Mouse (Mus musculus) kidney, embryonic 14.5 days (tissue): ENCODE data around the gene Otop2. TPM values are rescaled to one million over a fixed set of nuclear protein-coding genes. Genes with fewer than 3 reads are reported as not detected.
A peak's percentile ranks its signal among the peaks of the same experiment; 100 is the strongest.

ENCODE experiments used
- ATAC-seq: fragments of 200-750 bp; cut with Nextera tagmentation; 2 replicates; pipeline ENCODE4 v1.8.0; 2017; ENCODE audit warnings: moderate number of reproducible peaks, mild to moderate bottlenecking, moderate TSS enrichment, moderate library complexity; ENCODE audit not compliant: low FRiP score, low TSS enrichment
- H3K27ac ChIP-seq: fragments of 300-500 bp; sonication (generic); 2 replicates; pipeline ENCODE4 v1.5.1; 2014; ENCODE audit warnings: low read depth, mild to moderate bottlenecking, low read length, moderate library complexity, mixed read lengths
- H3K27me3 ChIP-seq: fragments of 300-500 bp; sonication (generic); 2 replicates; pipeline ENCODE4 v1.6.1; 2014; ENCODE audit warnings: mild to moderate bottlenecking, low read length; ENCODE audit not compliant: control insufficient read depth, insufficient read depth
- H3K36me3 ChIP-seq: fragments of 300-500 bp; sonication (generic); 2 replicates; pipeline ENCODE4 v1.6.1; 2014; ENCODE audit warnings: low read length, mixed read lengths; ENCODE audit not compliant: control insufficient read depth, insufficient read depth
- H3K4me1 ChIP-seq: fragments of 300-500 bp; sonication (generic); 2 replicates; pipeline ENCODE4 v1.6.1; 2014; ENCODE audit warnings: low read length, mixed read lengths; ENCODE audit not compliant: control insufficient read depth, insufficient read depth
- H3K4me2 ChIP-seq: fragments of 300-500 bp; sonication (generic); replicated peaks from 2 replicates; pipeline ENCODE4 v1.6.1; 2014; ENCODE audit warnings: low read depth, mild to moderate bottlenecking, low read length
- H3K4me3 ChIP-seq: fragments of 300-500 bp; sonication (generic); 2 replicates; pipeline ENCODE4 v1.5.1; 2014; ENCODE audit warnings: mild to moderate bottlenecking, low read length
- H3K9ac ChIP-seq: fragments of 300-500 bp; sonication (generic); 2 replicates; pipeline ENCODE4 v1.6.1; 2014; ENCODE audit warnings: low read depth, mild to moderate bottlenecking, low read length, moderate library complexity
- H3K9me3 ChIP-seq: fragments of 300-500 bp; sonication (generic); 2 replicates; pipeline ENCODE4 v1.6.1; 2016; ENCODE audit warnings: low read length; ENCODE audit not compliant: control insufficient read depth
- WGBS: fragments of 180-500 bp; shearing (Covaris S2); extraction: QIAGEN DNeasy Blood & Tissue Kit; methylation state at CpG from one replicate; pipeline ENCODE4 v1.1.7; 2014; 5-methylcytosine and 5-hydroxymethylcytosine counted together
- polyA plus RNA-seq: library from polyadenylated mRNA; unstranded; fragments of >200 nt; fragmentation: Nextera tagmentation; extraction: Ambion mirVana; gene quantifications from 2 replicates; pipeline ENCODE4 v1.2.1, GENCODE M21; 2014

Otop2 gene
- polyA plus RNA-seq, 1 experiment from 2014 or later: 0.15 TPM

GRCm38 (mm10) chr11:115303167-115303566 lies 3.8 kb upstream of the Otop2 start:
- Histone ChIP-seq H3K9ac (no peak overlapping the region), H3K36me3 (no peaks in the 10 kb centered on the region), H3K27ac (no peak overlapping the region), H3K27me3 (peaks cover 2% of the 10 kb centered on the region; the same call in 1 of the 2 replicates), H3K4me3 (no peak overlapping the region), H3K9me3 (no peaks in the 10 kb centered on the region), H3K4me1 (0 out of 2 replicates have a peak, but pooled peaks cover 7% of the 10 kb centered on the region), H3K4me2 (no peak overlapping the region)
- no peak for ATAC-seq
- WGBS: 59% methylated on average over 8 of the region's 8 CpGs

DNA sequence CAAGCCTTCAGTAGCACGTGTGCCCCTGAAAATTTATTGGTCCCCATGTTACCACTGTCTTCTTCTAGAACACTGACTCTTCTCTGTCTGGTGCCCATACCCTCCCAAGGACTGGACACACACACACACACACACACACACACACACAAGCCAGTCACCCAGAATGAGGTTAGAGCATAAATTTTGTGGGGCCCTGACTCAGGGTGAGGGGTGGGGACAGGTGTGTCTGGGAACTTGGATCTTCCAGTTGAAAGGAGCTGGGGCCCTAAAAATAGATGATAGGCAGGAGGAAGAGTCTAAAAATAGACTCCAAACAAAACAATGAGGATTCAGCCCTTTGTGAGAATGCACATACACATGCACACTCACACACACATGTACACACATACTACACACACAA lies 1.8 kb downstream of the Otop2 start:
- 62% methylated on average over 1 of the region's 1 CpGs for WGBS

GRCm38 (mm10) chr11:115314249-115314648 lies 7.3 kb downstream of the Otop2 start:
- no peak overlapping the region for H3K9ac ChIP-seq
- ATAC-seq: no peak
- H3K4me3 ChIP-seq: no peak overlapping the region
- H3K36me3 ChIP-seq: no peaks in the 10 kb centered on the region
- H3K27me3 ChIP-seq: peaks cover 60% of the 10 kb centered on the region
- H3K9me3 ChIP-seq: no peaks in the 10 kb centered on the region
- no peak overlapping the region for H3K27ac ChIP-seq
- H3K4me2 ChIP-seq: no peak overlapping the region
- no peaks in the 10 kb centered on the region for H3K4me1 ChIP-seq
- 49% methylated on average over 2 of the region's 2 CpGs for WGBS

More for the DNA sequence above, 1.8 kb downstream of the Otop2 start:
- Histone ChIP-seq H3K36me3 (no peaks in the 10 kb centered on the region), H3K9me3 (no peaks in the 10 kb centered on the region), H3K27ac (no peak overlapping the region), H3K4me3 (no peak overlapping the region), H3K4me1 (0 out of 2 replicates have a peak, but pooled peaks cover 7% of the 10 kb centered on the region), H3K27me3 (peaks cover 8% of the 10 kb centered on the region; the same call in 1 of the 2 replicates), H3K4me2 (no peak overlapping the region), H3K9ac (no peak overlapping the region)
- ATAC-seq: no peak

- H3K27ac ChIP-seq: no peak overlapping the region
- no peaks in the 10 kb centered on the region for H3K9me3 ChIP-seq
- H3K4me2 ChIP-seq: no peak overlapping the region
- no peaks in the 10 kb centered on the region for H3K4me1 ChIP-seq
- H3K9ac ChIP-seq: no peak overlapping the region
- H3K36me3 ChIP-seq: no peaks in the 10 kb centered on the region
- no peak for ATAC-seq
- peaks cover 89% of the 10 kb centered on the region for H3K27me3 ChIP-seq
- no peak overlapping the region for H3K4me3 ChIP-seq
- 62% methylated on average over 7 of the region's 7 CpGs for WGBS
These were observed 10.2 kb downstream of the Otop2 start for GRCm38 (mm10) chr11:115317204-115317603.

DNA sequence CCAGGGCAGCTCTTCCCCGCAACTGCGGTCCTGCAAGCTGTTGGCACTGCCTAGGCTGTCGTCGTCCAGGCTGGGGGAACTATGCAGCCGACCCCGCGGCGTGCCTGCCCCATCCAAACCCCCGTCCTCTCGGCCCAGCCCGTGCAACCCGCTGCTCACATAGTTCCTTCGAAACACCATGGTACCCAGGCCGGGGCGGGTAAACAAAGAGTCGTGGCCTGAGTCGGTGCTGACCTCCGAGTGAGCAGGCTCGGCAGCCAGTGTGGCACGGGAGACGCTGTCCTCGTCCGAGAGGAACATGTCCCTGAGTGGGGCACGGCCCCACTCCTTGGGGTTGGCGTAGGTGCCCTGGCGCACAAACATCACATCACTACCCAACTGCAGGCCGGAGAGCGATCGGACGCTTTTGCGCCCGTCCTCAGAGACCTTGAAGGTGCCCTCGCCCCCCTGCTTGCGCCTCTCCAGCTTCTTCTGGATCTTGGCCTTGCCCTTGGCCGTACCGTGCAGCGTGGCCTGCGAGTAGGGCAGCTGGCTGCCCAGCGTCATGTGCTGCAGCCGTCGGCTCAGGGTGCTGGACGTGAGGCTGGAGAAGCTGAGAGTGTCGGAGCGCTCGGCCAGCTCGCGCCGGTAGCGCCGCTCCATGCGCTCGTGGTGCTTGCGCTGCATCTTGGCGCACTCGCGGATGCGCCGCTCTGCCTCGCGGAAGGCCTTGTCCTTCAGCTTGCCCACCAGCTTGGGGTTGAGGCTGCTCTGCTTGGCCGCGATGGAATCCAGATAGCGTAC lies 11.5 kb downstream of the Otop2 start:
- no peak overlapping the region for H3K27ac ChIP-seq
- H3K9me3 ChIP-seq: no peaks in the 10 kb centered on the region
- no peak for ATAC-seq
- 6% methylated on average over 53 of the region's 63 CpGs for WGBS
- no peak overlapping the region for H3K9ac ChIP-seq
- peak overlapping the region; percentile 8; the same call in 1 of the 2 replicates for H3K4me3 ChIP-seq
- peaks cover 94% of the 10 kb centered on the region for H3K27me3 ChIP-seq
- no peak overlapping the region for H3K4me2 ChIP-seq
- no peaks in the 10 kb centered on the region for H3K36me3 ChIP-seq
- no peaks in the 10 kb centered on the region for H3K4me1 ChIP-seq

- Histone ChIP-seq H3K27ac (no peak overlapping the region), H3K27me3 (peaks cover 99% of the 10 kb centered on the region), H3K4me2 (no peak overlapping the region), H3K9me3 (no peaks in the 10 kb centered on the region), H3K4me3 (no peak overlapping the region), H3K36me3 (no peaks in the 10 kb centered on the region), H3K4me1 (no peaks in the 10 kb centered on the region), H3K9ac (no peak overlapping the region)
- WGBS: 8% methylated on average over 18 of the region's 18 CpGs
- ATAC-seq: no peak
These were observed 12.9 kb downstream of the Otop2 start for GRCm38 (mm10) chr11:115319704-115320383.

DNA sequence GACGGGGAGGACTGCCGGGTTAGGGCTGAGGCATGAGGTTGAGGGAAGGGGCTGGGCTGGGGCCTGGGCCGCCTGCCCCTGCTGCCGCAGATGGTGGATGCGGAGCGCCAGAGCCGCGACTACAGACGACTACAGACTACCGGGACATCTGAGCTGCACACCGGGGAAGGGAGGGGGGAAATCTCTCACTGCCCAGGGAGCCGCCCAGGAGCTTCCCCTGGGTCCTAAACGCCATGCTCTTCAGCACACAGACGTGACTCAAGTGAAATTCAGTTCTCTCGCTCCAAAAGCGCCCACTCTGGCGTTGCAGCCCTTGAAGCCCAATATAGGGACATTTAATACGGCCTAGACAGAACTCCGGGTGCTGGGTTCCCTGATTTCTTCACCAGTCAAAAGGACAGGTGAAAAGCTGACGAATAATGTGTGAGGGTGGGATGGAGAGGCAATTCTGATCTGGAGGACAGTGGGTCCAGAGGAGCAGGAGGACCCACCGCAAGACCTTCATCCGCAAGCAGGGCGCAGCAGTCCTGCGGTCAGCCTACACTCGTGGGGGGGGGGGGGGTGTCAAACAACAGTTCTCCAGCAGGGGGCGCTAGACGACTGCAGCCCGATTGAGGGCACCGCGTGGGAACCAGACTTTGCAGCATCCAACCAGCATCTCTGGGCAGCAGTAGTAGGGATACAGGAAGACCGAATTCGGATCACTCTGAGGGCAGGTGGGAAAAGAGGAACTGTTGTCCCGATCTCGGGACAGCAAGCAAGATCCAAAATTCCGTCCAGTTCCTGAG lies 15.1 kb downstream of the Otop2 start, which contains the start of gene Ush1g:
Gene Ush1g, minus strand, starts transcription at position 136 of the 788 bp plus-strand sequence.
- WGBS: 3% methylated on average over 35 of the region's 35 CpGs
- H3K4me2 ChIP-seq: no peak within 1 kb of the TSS; the same call in 1 of the 2 replicates
- H3K4me1 ChIP-seq: no peaks in the 10 kb centered on the region
- H3K27me3 ChIP-seq: peaks cover 78% of the 10 kb centered on the region
- H3K4me3 ChIP-seq: no peak within 1 kb of the TSS
- no peak within 1 kb of the TSS for H3K27ac ChIP-seq
- no peaks in the 10 kb centered on the region for H3K36me3 ChIP-seq
- no peaks in the 10 kb centered on the region for H3K9me3 ChIP-seq
- peak; percentile 37; the same call in 1 of the 2 replicates for ATAC-seq
- H3K9ac ChIP-seq: no peak within 1 kb of the TSS

GRCm38 (mm10) chr11:115323354-115323753 lies 16.4 kb downstream of the Otop2 start:
- H3K4me3 ChIP-seq: no peak overlapping the region
- 15% methylated on average over 32 of the region's 32 CpGs for WGBS
- no peaks in the 10 kb centered on the region for H3K9me3 ChIP-seq
- no peaks in the 10 kb centered on the region for H3K36me3 ChIP-seq
- no peak overlapping the region for H3K9ac ChIP-seq
- H3K27ac ChIP-seq: no peak overlapping the region
- H3K27me3 ChIP-seq: peaks cover 65% of the 10 kb centered on the region
- ATAC-seq: no peak
- no peak overlapping the region for H3K4me2 ChIP-seq
- no peaks in the 10 kb centered on the region for H3K4me1 ChIP-seq
